Mouse (Mus musculus) MEL (cell line): ENCODE measurements at regions not wholly inside any gene's neighbourhood (a gene's known extent, or its start where the extent isn't known, plus 50 kb on each side); places are given as distances from the start of the nearest gene placed in this dataset.

ENCODE experiments used
- DNase-seq: peaks from one replicate; pipeline ENCODE4 v3.0.0; 2011; ENCODE audit warnings: low read depth, low spot score
- H3K27ac ChIP-seq: 2 replicates; pipeline ENCODE4 v1.5.1; 2012; ENCODE audit warnings: low read depth, mild to moderate bottlenecking, control low read depth, low read length, moderate library complexity; ENCODE audit not compliant: control insufficient read depth
- H3K27me3 ChIP-seq, 2 experiments: fragments of 150-350 bp in 1 of 2; sonication (generic) in 1 of 2; 2 replicates each; pipeline ENCODE4 v1.6.1; 2012; ENCODE audit warnings: low read length in 2 of 2, mild to moderate bottlenecking in 2 of 2, improper control_type of control experiment in 1 of 2, moderate library complexity in 1 of 2; ENCODE audit not compliant: insufficient read depth in 2 of 2, control insufficient read depth in 1 of 2
- H3K36me3 ChIP-seq, 2 experiments: 2 replicates each; pipeline ENCODE4 v1.6.1; 2012 to 2014; ENCODE audit warnings: low read length in 2 of 2, improper control_type of control experiment in 1 of 2, inconsistent platforms in 1 of 2, mild to moderate bottlenecking in 1 of 2; ENCODE audit not compliant: insufficient read depth in 2 of 2, control insufficient read depth in 1 of 2
- H3K4me1 ChIP-seq, 2 experiments: fragments of 150-350 bp in 1 of 2; sonication (generic) in 1 of 2; 2 replicates each; pipeline ENCODE4 v1.6.1; 2012; ENCODE audit warnings: low read length in 2 of 2, improper control_type of control experiment in 1 of 2, mild to moderate bottlenecking in 1 of 2; ENCODE audit not compliant: insufficient read depth in 2 of 2, control insufficient read depth in 1 of 2
- H3K4me3 ChIP-seq, 2 experiments: fragments of 150-350 bp in 1 of 2; sonication (generic) in 1 of 2; 2 replicates each; pipeline ENCODE4 v1.5.1; 2012; ENCODE audit warnings: low read depth in 2 of 2, low read length in 2 of 2, mild to moderate bottlenecking in 2 of 2, moderate library complexity in 2 of 2, control low read depth in 1 of 2, improper control_type of control experiment in 1 of 2; ENCODE audit not compliant: control insufficient read depth in 1 of 2, insufficient read depth in 1 of 2
- H3K79me2 ChIP-seq: 2 replicates; pipeline ENCODE4 v1.6.1; 2012; ENCODE audit warnings: mild to moderate bottlenecking, low read length, moderate library complexity; ENCODE audit not compliant: control insufficient read depth, poor library complexity, insufficient read depth
- H3K9ac ChIP-seq: 2 replicates; pipeline ENCODE4 v1.6.1; 2012; ENCODE audit warnings: low read depth, mild to moderate bottlenecking, control low read depth, low read length, moderate library complexity; ENCODE audit not compliant: control insufficient read depth, poor library complexity, severe bottlenecking
- H3K9me3 ChIP-seq: fragments of 150-350 bp; sonication (generic); replicated peaks from 2 replicates; pipeline ENCODE4 v1.6.1; 2012; ENCODE audit warnings: mild to moderate bottlenecking, low read length, improper control_type of control experiment, moderate library complexity; ENCODE audit not compliant: insufficient read depth
- CHD2 ChIP-seq: IDR thresholded peaks from 2 replicates; pipeline ENCODE4 v1.6.1; 2011; ENCODE audit warnings: low read length, improper control_type of control experiment
- CTCF ChIP-seq, 3 experiments: IDR thresholded peaks in 2 of 3; conservative IDR thresholded peaks in 1 of 3; 2 replicates each; pipeline ENCODE4 v1.5.1; 2011 to 2012; ENCODE audit warnings: low read length in 3 of 3, low read depth in 2 of 3, mild to moderate bottlenecking in 2 of 3, improper control_type of control experiment in 1 of 3, inconsistent platforms in 1 of 3, mixed read lengths in 1 of 3, moderate library complexity in 1 of 3; ENCODE audit not compliant: control insufficient read depth in 1 of 3, insufficient read depth in 1 of 3, poor library complexity in 1 of 3, severe bottlenecking in 1 of 3
- ELF1 ChIP-seq: IDR thresholded peaks from 2 replicates; pipeline ENCODE4 v1.6.1; 2014; ENCODE audit warnings: low read depth, mild to moderate bottlenecking, inconsistent platforms, low read length, improper control_type of control experiment, moderate library complexity
- EP300 ChIP-seq, 2 experiments: IDR thresholded peaks; 2 replicates each; pipeline ENCODE4 v1.6.1; 2011; ENCODE audit warnings: improper control_type of control experiment in 2 of 2, low read length in 2 of 2, low read depth in 1 of 2, mild to moderate bottlenecking in 1 of 2
- GATA1 ChIP-seq: IDR thresholded peaks from 2 replicates; pipeline ENCODE4 v1.6.1; 2011; ENCODE audit warnings: low read depth, low read length, improper control_type of control experiment
- JUND ChIP-seq: IDR thresholded peaks from 2 replicates; pipeline ENCODE4 v1.6.1; 2011; ENCODE audit warnings: low read depth, mild to moderate bottlenecking, improper control_type of control experiment, low read length
- KAT2A ChIP-seq: conservative IDR thresholded peaks from 2 replicates; pipeline ENCODE4 v1.6.1; 2012; ENCODE audit warnings: low read depth, low read length, improper control_type of control experiment, inconsistent platforms
- MEF2A ChIP-seq: IDR thresholded peaks from 2 replicates; pipeline ENCODE4 v1.6.1; 2014; ENCODE audit warnings: low read depth, mild to moderate bottlenecking, inconsistent platforms, low read length, improper control_type of control experiment; ENCODE audit not compliant: poor library complexity, insufficient replicate concordance, severe bottlenecking; ENCODE audit errors: extremely low read depth
- MXI1 ChIP-seq: IDR thresholded peaks from 2 replicates; pipeline ENCODE4 v1.6.1; 2011; ENCODE audit warnings: mild to moderate bottlenecking, low read depth, low read length, improper control_type of control experiment
- MYB ChIP-seq: IDR thresholded peaks from 2 replicates; pipeline ENCODE4 v1.6.1; 2011; ENCODE audit warnings: mild to moderate bottlenecking, low read depth, low read length, improper control_type of control experiment
- NELFE ChIP-seq: IDR thresholded peaks from 2 replicates; pipeline ENCODE4 v1.6.1; 2011; ENCODE audit warnings: low read depth, low read length, improper control_type of control experiment
- RAD21 ChIP-seq: IDR thresholded peaks from 2 replicates; pipeline ENCODE4 v1.6.1; 2011; ENCODE audit warnings: mild to moderate bottlenecking, low read depth, low read length, improper control_type of control experiment
- TAL1 ChIP-seq: IDR thresholded peaks from 2 replicates; pipeline ENCODE4 v1.6.1; 2012; ENCODE audit warnings: mild to moderate bottlenecking, inconsistent platforms, low read length, moderate library complexity, mixed read lengths
- UBTF ChIP-seq: IDR thresholded peaks from 2 replicates; pipeline ENCODE4 v1.6.1; 2012; ENCODE audit warnings: low read depth, mild to moderate bottlenecking, inconsistent platforms, low read length, improper control_type of control experiment, moderate library complexity, borderline replicate concordance; ENCODE audit not compliant: insufficient read depth
- USF1 ChIP-seq: IDR thresholded peaks from 2 replicates; pipeline ENCODE4 v1.6.1; 2014; ENCODE audit warnings: low read depth, mild to moderate bottlenecking, inconsistent platforms, low read length, improper control_type of control experiment, moderate library complexity
- ZKSCAN1 ChIP-seq: IDR thresholded peaks from 2 replicates; pipeline ENCODE4 v1.6.1; 2012; ENCODE audit warnings: low read depth, mild to moderate bottlenecking, inconsistent platforms, low read length, improper control_type of control experiment, moderate library complexity

DNA sequence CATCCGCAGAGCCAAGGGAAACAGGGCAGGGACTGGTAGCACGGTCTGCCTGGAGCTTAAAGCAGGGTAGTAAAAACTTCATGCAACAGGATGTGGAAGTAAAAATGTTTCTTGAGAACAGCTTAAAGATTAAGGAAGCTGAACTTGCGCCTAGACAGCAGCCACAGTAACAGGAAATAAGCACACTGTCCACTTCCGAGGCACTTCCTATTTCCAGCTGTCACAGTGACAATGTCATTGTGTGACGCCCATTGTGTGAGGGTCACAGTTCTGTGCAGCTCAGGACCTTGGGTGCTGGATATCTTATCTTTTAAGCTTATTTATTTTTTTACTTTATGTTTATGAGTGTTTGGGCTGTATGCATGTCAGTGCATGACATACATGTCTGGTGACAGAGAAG is 147.7 kb upstream of the Ubl3 start:
- Histone ChIP-seq H3K79me2 (no peaks in the 10 kb centered on the region), H3K36me3 (no peaks in the 10 kb centered on the region), H3K27ac (no peak overlapping the region), H3K4me1 (no peaks in the 10 kb centered on the region), H3K4me3 (no peak overlapping the region), H3K9me3 (no peaks in the 10 kb centered on the region)
- peak; percentile 8 for DNase-seq
- TF ChIP-seq MEF2A (no peak), CHD2 (no peak), CTCF (IDR thresholded peaks at IDR 0.05 in 2 of 3, conservative IDR thresholded peaks at IDR 0.05 in 1 of 3; ENCODE audit: control insufficient read depth in 1 of 3, insufficient read depth in 1 of 3, low read depth in 2 of 3, low read length in 3 of 3, poor library complexity in 1 of 3, severe bottlenecking in 1 of 3) (no peak), USF1 (no peak), MYB (no peak)
- TF ChIP-seq, all 39 proteins: peak for 0
- no peak overlapping the region for H3K9ac ChIP-seq
- H3K27me3 ChIP-seq: no peaks in the 10 kb centered on the region

GRCm38 (mm10) chr5:148697631-148698368 is 145.2 kb upstream of the Ubl3 start:
- no peaks in the 10 kb centered on the region for H3K9me3 ChIP-seq
- no peak overlapping the region for H3K9ac ChIP-seq
- H3K4me3 ChIP-seq: no peak overlapping the region
- H3K36me3 ChIP-seq: no peaks in the 10 kb centered on the region
- H3K4me1 ChIP-seq: no peaks in the 10 kb centered on the region
- H3K27me3 ChIP-seq: no peaks in the 10 kb centered on the region
- TF ChIP-seq MYB (no peak), ZKSCAN1 (no peak), MEF2A (no peak), KAT2A (no peak), ELF1 (no peak), CHD2 (no peak), UBTF (no peak), NELFE (no peak), TAL1 (no peak)
- no peaks in the 10 kb centered on the region for H3K79me2 ChIP-seq
- no peak overlapping the region for H3K27ac ChIP-seq
- DNase-seq: no peak

DNA sequence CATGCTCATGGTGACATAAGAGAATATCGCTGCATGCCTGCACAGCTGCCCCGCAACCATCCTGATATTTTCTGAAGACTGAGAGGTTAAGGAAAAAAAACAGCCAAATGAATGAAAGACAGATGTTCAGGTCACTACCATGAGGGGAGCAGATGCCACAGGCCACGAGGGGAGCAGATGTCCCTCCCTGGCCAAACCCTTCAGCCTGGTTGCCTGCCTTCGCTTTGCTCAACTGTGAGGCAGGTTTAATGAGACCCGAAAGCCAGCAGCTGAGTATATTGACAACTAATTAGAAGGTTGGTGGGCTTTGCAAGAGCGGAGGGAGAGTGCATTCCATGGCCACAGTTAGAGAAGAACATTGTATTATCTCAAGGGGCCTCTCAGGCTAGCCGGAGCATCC is 141.8 kb upstream of the Ubl3 start:
- TF ChIP-seq CHD2 (no peak), JUND (no peak), GATA1 (no peak), MXI1 (no peak), TAL1 (no peak), EP300 (IDR thresholded peaks at IDR 0.05; ENCODE audit: low read depth in 1 of 2, low read length in 2 of 2) (no peak), RAD21 (no peak)
- H3K4me1 ChIP-seq: no peaks in the 10 kb centered on the region
- H3K9ac ChIP-seq: no peak overlapping the region
- no peaks in the 10 kb centered on the region for H3K36me3 ChIP-seq
- no peaks in the 10 kb centered on the region for H3K9me3 ChIP-seq
- no peak overlapping the region for H3K27ac ChIP-seq
- no peaks in the 10 kb centered on the region for H3K27me3 ChIP-seq
- DNase-seq: no peak
- no peak overlapping the region for H3K4me3 ChIP-seq
- no peaks in the 10 kb centered on the region for H3K79me2 ChIP-seq
